In genomic region chr17:10757455-10757854, GRCm38 (mm10) we compare ENCODE assay signal across 16 mouse cellular contexts.
DNase-seq lines count a peak whose midpoint lies in the region; ATAC-seq lines count a peak whose summit lies in the region.
"Had no signal": no experiment of that assay in that cellular context is flagged by ENCODE, and none has a peak within 500 bp of the region (broad histone marks: within the 10 kb centered on the region; RNA-seq: fewer than 3 reads in every experiment).

No protein-coding gene starts in this region.

- DNase-seq in gastrocnemius, postnatal 25 days = no peak
- no peak for DNase-seq in gastrocnemius, postnatal 36 days
- DNase-seq in lung, postnatal 36 days = no peak
- DNase-seq: adrenal gland, adult 8-10 months; adrenal gland, postnatal 14 days; adrenal gland, postnatal 36 days; cerebellum, adult 11-12 months; cerebellum, adult 2 months; cerebellum, adult 9-10 months; cerebellum, postnatal 10 days; cerebellum, postnatal 25 days; forebrain, postnatal 0 days had no signal

- intact Hi-C loops in gastrocnemius, postnatal 36 days (cut with DNase I) = no loop called here

- peak; percentile 98 for ATAC-seq in granulocyte monocyte progenitor cell, adult 5-6 weeks (replicated peaks; ENCODE audit: poor library complexity, severe bottlenecking)
- ATAC-seq in megakaryocyte progenitor cell, adult 5-6 weeks (replicated peaks; ENCODE audit: poor library complexity) = peak; percentile 90
- ATAC-seq: forebrain, embryonic 13.5 days; forebrain, embryonic 15.5 days; forebrain, postnatal 0 days had no signal
